Comparison of ENCODE assay signal across 23 mouse cellular contexts in the genomic region with DNA sequence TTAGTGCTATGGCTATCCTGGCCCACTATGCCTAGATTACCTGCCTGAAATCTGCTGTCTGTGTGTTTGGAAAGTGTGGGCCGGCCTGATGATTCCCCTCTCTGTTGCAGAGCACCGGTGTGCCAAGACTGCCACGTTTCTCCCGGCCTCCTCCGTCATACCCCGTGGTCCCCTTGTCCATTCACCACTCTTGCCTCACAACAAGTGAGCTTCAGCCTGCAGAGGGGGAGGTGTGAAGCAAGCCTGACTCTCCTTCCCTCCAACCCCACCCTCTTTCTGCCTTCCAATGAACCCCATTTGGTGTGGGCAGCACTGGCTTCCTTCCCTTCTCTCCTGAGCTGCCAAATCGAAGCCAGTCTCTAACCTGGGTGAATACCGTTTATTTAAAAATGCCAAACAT.
DNase-seq lines count a peak whose midpoint lies in the region; ATAC-seq and TF ChIP-seq lines count a peak whose summit lies in the region.
"Had no signal": no experiment of that assay in that cellular context is flagged by ENCODE, and none has a peak within 500 bp of the region (broad histone marks: within the 10 kb centered on the region; RNA-seq: fewer than 3 reads in every experiment).

No protein-coding gene starts in this region.

- no peak overlapping the region for H3K4me3 ChIP-seq in lung, embryonic 14.5 days (ENCODE audit: low read depth, low read length)
- no peak overlapping the region for H3K4me3 ChIP-seq in lung, adult 2 months (replicated peaks; ENCODE audit: extremely low read depth, low read depth, low read length)
- H3K4me3 ChIP-seq: embryonic facial prominence, embryonic 13.5 days; embryonic facial prominence, embryonic 15.5 days; erythroblast, embryonic 14.5 days; forebrain, embryonic 10.5 days; forebrain, embryonic 12.5 days had no signal

- no peak for TF ChIP-seq POLR2A in lung, adult 2 months (IDR thresholded peaks at IDR 0.05; ENCODE audit: borderline replicate concordance, extremely low read depth, low read depth, low read length)

- no peak overlapping the region for H3K9ac ChIP-seq in lung, embryonic 14.5 days
- H3K9ac ChIP-seq: embryonic facial prominence, embryonic 13.5 days; embryonic facial prominence, embryonic 15.5 days; forebrain, embryonic 12.5 days had no signal

- DNase-seq in cerebellum, postnatal 14 days, result peak; percentile 14 to 30
- no peak for DNase-seq in cerebellum, adult 18-20 months
- DNase-seq in lung, embryonic 14.5 days, result no peak
- DNase-seq in lung, adult 2 months, result no peak
- DNase-seq in left cerebral cortex, adult 8-10 months (ENCODE audit: low spot score in 2 of 2), result no peak
- DNase-seq in left cerebral cortex, postnatal 25 days (ENCODE audit: low spot score in 2 of 2), result no peak
- DNase-seq: adrenal gland, adult 2 months; adrenal gland, postnatal 10 days; adrenal gland, postnatal 25 days; cerebellum, adult 11 months; cerebellum, adult 2 months; cerebellum, adult 9-10 months; cerebellum, postnatal 36 days; embryo, embryonic 11 days had no signal

- H3K27me3 ChIP-seq in lung, embryonic 14.5 days (ENCODE audit: insufficient read depth, low read length), result no peaks in the 10 kb centered on the region
- H3K27me3 ChIP-seq: embryonic facial prominence, embryonic 15.5 days; forebrain, embryonic 12.5 days had no signal

- no peaks in the 10 kb centered on the region for H3K4me1 ChIP-seq in lung, embryonic 14.5 days (ENCODE audit: insufficient read depth)
- H3K4me1 ChIP-seq in lung, adult 2 months (ENCODE audit: control insufficient read depth, insufficient read depth, low read length), result no peaks in the 10 kb centered on the region
- H3K4me1 ChIP-seq: forebrain, embryonic 10.5 days; forebrain, embryonic 12.5 days had no signal

- no peaks in the 10 kb centered on the region for H3K36me3 ChIP-seq in lung, embryonic 14.5 days (ENCODE audit: insufficient read depth)
- H3K36me3 ChIP-seq: embryonic facial prominence, embryonic 13.5 days; embryonic facial prominence, embryonic 15.5 days; forebrain, embryonic 10.5 days; forebrain, embryonic 12.5 days had no signal

- WGBS in lung, embryonic 14.5 days, result 54% methylated on average over 8 of the region's 8 CpGs
- 59% methylated on average over 8 of the region's 8 CpGs for WGBS in lung, adult 2 months

- ATAC-seq in lung, embryonic 14.5 days (ENCODE audit: insufficient read depth), result 0 out of 2 replicates have a peak, but pooled peaks have one; percentile 21
- ATAC-seq in granulocyte monocyte progenitor cell, adult 5-6 weeks (replicated peaks; ENCODE audit: poor library complexity, severe bottlenecking), result peak; percentile 61
- peak; percentile 29; the same call in 1 of the 2 replicates for ATAC-seq in megakaryocyte progenitor cell, adult 5-6 weeks (replicated peaks; ENCODE audit: poor library complexity)
- ATAC-seq: forebrain, embryonic 14.5 days; forebrain, embryonic 16.5 days had no signal

- H3K4me2 ChIP-seq in lung, embryonic 14.5 days, result no peak overlapping the region
- H3K4me2 ChIP-seq: embryonic facial prominence, embryonic 13.5 days; embryonic facial prominence, embryonic 15.5 days; forebrain, embryonic 12.5 days had no signal

- intact Hi-C loops in left cerebral cortex, postnatal 25 days (cut with DNase I), result no loop called here

- no peaks in the 10 kb centered on the region for H3K9me3 ChIP-seq in lung, embryonic 14.5 days (ENCODE audit: low read depth, low read length)
- H3K9me3 ChIP-seq: embryonic facial prominence, embryonic 13.5 days; embryonic facial prominence, embryonic 15.5 days; forebrain, embryonic 10.5 days; forebrain, embryonic 12.5 days had no signal

- no peak for TF ChIP-seq CTCF in lung, embryonic 14.5 days (IDR thresholded peaks at IDR 0.05; ENCODE audit: low read depth)
- TF ChIP-seq CTCF in lung, adult 2 months (IDR thresholded peaks at IDR 0.05; ENCODE audit: insufficient read depth, low read length), result no peak

- no peak overlapping the region for H3K27ac ChIP-seq in lung, embryonic 14.5 days (ENCODE audit: low read depth)
- H3K27ac ChIP-seq: embryonic facial prominence, embryonic 13.5 days; embryonic facial prominence, embryonic 15.5 days; forebrain, embryonic 10.5 days; forebrain, embryonic 12.5 days had no signal

Comparison
In these comparisons a context has a peak if more than half of its experiments do, and no peak if none do; other contexts are left out.
1. DNase-seq: peak in cerebellum, postnatal 14 days (2 of 2); none in cerebellum, adult 18-20 months (0 of 2), lung, embryonic 14.5 days (single experiment), lung, adult 2 months (single experiment), left cerebral cortex, adult 8-10 months (0 of 2) and left cerebral cortex, postnatal 25 days (0 of 2).
2. Peak in every context shown above with its lines, with median percentiles within 50 percentile points of each other: ATAC-seq.